Mouse (Mus musculus): ENCODE results near the gene Zc3h18. TPM values are rescaled to one million over a fixed set of nuclear protein-coding genes. Genes with fewer than 3 reads are reported as not detected.

Gene Zc3h18
- total RNA-seq, 1 experiment, result 90.4 TPM

- peaks cover 0 to 18% of the 10 kb centered on the region in 2 experiments; a peak in 2 of 4 replicates for H3K4me1 ChIP-seq (ENCODE audit: control insufficient read depth in 2 of 2, insufficient read depth in 2 of 2, low read length in 2 of 2, poor library complexity in 1 of 2)
- no peak within 1 kb of the TSS for H3K27ac ChIP-seq (ENCODE audit: insufficient read depth, low read depth, low read length, poor library complexity, severe bottlenecking)
- peak within 1 kb of the TSS; percentile 60 to 85 for H3K4me3 ChIP-seq (ENCODE audit: insufficient read depth in 1 of 2, low read depth in 1 of 2, low read length in 2 of 2, poor library complexity in 1 of 2, severe bottlenecking in 1 of 2)
- in situ Hi-C loops (cut with MboI; ENCODE audit: low sequenced_read_pairs in 2 of 2, unreplicated experiment in 2 of 2), result no loop called here
- H3K9me3 ChIP-seq (ENCODE audit: control insufficient read depth, insufficient read depth, low read depth, low read length), result no peaks in the 10 kb centered on the region
- H3K36me3 ChIP-seq (ENCODE audit: control insufficient read depth, insufficient read depth, low read length, poor library complexity, severe bottlenecking), result peaks cover 4% of the 10 kb centered on the region; the same call in 1 of the 2 replicates
- H3K9ac ChIP-seq (ENCODE audit: insufficient read depth, low read depth, low read length, poor library complexity, severe bottlenecking), result peak within 1 kb of the TSS; percentile 45
- TF ChIP-seq MAFK (IDR thresholded peaks at IDR 0.05; ENCODE audit: insufficient read depth, low read depth, low read length) (peak; percentile 58; the same call in 1 of the 2 replicates), ZNF384 (IDR thresholded peaks at IDR 0.05; ENCODE audit: low read depth, low read length) (no peak), CHD2 (IDR thresholded peaks at IDR 0.05; ENCODE audit: low read depth, low read length) (no peak), HCFC1 (IDR thresholded peaks at IDR 0.05; ENCODE audit: borderline replicate concordance, insufficient read depth, low read length) (no peak), ZC3H11A (IDR thresholded peaks at IDR 0.05; ENCODE audit: borderline replicate concordance, low read depth, low read length) (no peak)
- no peak for DNase-seq (ENCODE audit: low read depth, low spot score)
Observed at GRCm38 (mm10) chr8:122460524-122461472, 84.4 kb downstream of the Zc3h18 start, which contains the start of gene Snai3. Gene Snai3, minus strand, starts transcription at chr8:122460733.

DNA sequence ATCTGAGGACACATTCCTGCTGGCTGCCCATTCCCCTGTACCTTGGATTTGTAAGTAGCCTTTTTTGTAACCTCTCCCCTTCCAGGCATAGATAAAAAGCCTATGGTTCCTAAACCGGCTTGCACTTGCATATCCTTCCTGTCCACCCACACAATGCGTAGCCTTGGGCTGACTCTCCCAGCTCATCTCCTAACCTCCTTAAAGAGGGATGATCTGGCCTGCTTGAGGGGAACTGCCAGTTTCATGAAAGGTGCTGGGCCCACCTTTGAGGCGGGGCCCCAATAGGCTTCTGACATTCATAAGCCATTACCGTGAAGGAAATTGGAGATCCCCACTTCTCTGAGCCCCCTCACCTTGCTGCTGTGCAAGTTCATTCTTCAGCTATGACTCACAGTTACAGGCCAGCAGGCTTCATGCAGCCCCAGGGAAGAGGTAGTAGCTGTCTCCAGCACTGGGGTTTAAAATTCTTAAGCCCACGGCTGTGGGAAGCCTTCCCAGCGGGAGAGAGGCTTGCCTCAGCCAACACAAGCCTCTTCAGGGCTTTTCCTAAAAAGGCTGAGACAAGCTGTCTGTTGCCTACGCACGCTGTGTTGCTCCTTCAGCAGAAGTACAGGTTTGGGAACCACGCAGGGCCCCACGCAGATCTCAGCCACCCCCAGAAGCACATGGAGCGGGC is 85.2 kb downstream of the Zc3h18 start:
- Histone ChIP-seq H3K9me3 (ENCODE audit: control insufficient read depth, insufficient read depth, low read depth, low read length) (no peaks in the 10 kb centered on the region), H3K4me1 (ENCODE audit: control insufficient read depth in 2 of 2, insufficient read depth in 2 of 2, low read length in 2 of 2, poor library complexity in 1 of 2) (peaks cover 0 to 18% of the 10 kb centered on the region in 2 experiments; a peak in 2 of 4 replicates), H3K9ac (ENCODE audit: insufficient read depth, low read depth, low read length, poor library complexity, severe bottlenecking) (no peak overlapping the region), H3K36me3 (ENCODE audit: control insufficient read depth, insufficient read depth, low read length, poor library complexity, severe bottlenecking) (peaks cover under 1% of the 10 kb centered on the region; the same call in 1 of the 2 replicates), H3K27ac (ENCODE audit: insufficient read depth, low read depth, low read length, poor library complexity, severe bottlenecking) (peak overlapping the region; percentile 38; the same call in 1 of the 2 replicates), H3K4me3 (ENCODE audit: insufficient read depth in 1 of 2, low read depth in 1 of 2, low read length in 2 of 2, poor library complexity in 1 of 2, severe bottlenecking in 1 of 2) (no peak overlapping the region)
- DNase-seq (ENCODE audit: low read depth, low spot score), result no peak
- in situ Hi-C loops (cut with MboI; ENCODE audit: low sequenced_read_pairs in 2 of 2, unreplicated experiment in 2 of 2), result no loop called here
- TF ChIP-seq CHD2 (IDR thresholded peaks at IDR 0.05; ENCODE audit: low read depth, low read length) (no peak), ZC3H11A (IDR thresholded peaks at IDR 0.05; ENCODE audit: borderline replicate concordance, low read depth, low read length) (no peak), MAFK (IDR thresholded peaks at IDR 0.05; ENCODE audit: insufficient read depth, low read depth, low read length) (no peak), ZNF384 (IDR thresholded peaks at IDR 0.05; ENCODE audit: low read depth, low read length) (no peak), HCFC1 (IDR thresholded peaks at IDR 0.05; ENCODE audit: borderline replicate concordance, insufficient read depth, low read length) (no peak)

- H3K36me3 ChIP-seq (ENCODE audit: control insufficient read depth, insufficient read depth, low read length, poor library complexity, severe bottlenecking), result peaks cover 2% of the 10 kb centered on the region; the same call in 1 of the 2 replicates
- peaks cover 0 to 18% of the 10 kb centered on the region in 2 experiments; a peak in 2 of 4 replicates for H3K4me1 ChIP-seq (ENCODE audit: control insufficient read depth in 2 of 2, insufficient read depth in 2 of 2, low read length in 2 of 2, poor library complexity in 1 of 2)
- no peak overlapping the region for H3K9ac ChIP-seq (ENCODE audit: insufficient read depth, low read depth, low read length, poor library complexity, severe bottlenecking)
- in situ Hi-C loops (cut with MboI; ENCODE audit: low sequenced_read_pairs in 2 of 2, unreplicated experiment in 2 of 2), result no loop called here
- no peak for DNase-seq (ENCODE audit: low read depth, low spot score)
- H3K9me3 ChIP-seq (ENCODE audit: control insufficient read depth, insufficient read depth, low read depth, low read length), result no peaks in the 10 kb centered on the region
- H3K27ac ChIP-seq (ENCODE audit: insufficient read depth, low read depth, low read length, poor library complexity, severe bottlenecking), result no peak overlapping the region
- H3K4me3 ChIP-seq (ENCODE audit: insufficient read depth in 1 of 2, low read depth in 1 of 2, low read length in 2 of 2, poor library complexity in 1 of 2, severe bottlenecking in 1 of 2), result no peak overlapping the region
- TF ChIP-seq HCFC1 (IDR thresholded peaks at IDR 0.05; ENCODE audit: borderline replicate concordance, insufficient read depth, low read length) (no peak), CHD2 (IDR thresholded peaks at IDR 0.05; ENCODE audit: low read depth, low read length) (no peak), ZNF384 (IDR thresholded peaks at IDR 0.05; ENCODE audit: low read depth, low read length) (no peak), MAFK (IDR thresholded peaks at IDR 0.05; ENCODE audit: insufficient read depth, low read depth, low read length) (no peak), ZC3H11A (IDR thresholded peaks at IDR 0.05; ENCODE audit: borderline replicate concordance, low read depth, low read length) (no peak)
Observed at GRCm38 (mm10) chr8:122462510-122462909, 86.1 kb downstream of the Zc3h18 start.

Data from ES-E14 (cell line).